Mouse (Mus musculus) megakaryocyte, embryonic 14.5 days (primary cell): ENCODE measurements at regions not wholly inside any gene's neighbourhood (a gene's known extent, or its start where the extent isn't known, plus 50 kb on each side); places are given as distances from the start of the nearest gene placed in this dataset.

ENCODE experiments used
- FLI1 ChIP-seq: IDR thresholded peaks from 2 replicates; pipeline ENCODE4 v1.6.1; 2012; ENCODE audit warnings: low read length, inconsistent platforms, mixed read lengths
- GATA1 ChIP-seq: IDR thresholded peaks from 3 replicates; pipeline ENCODE4 v1.6.1; 2012; ENCODE audit warnings: mixed read lengths, low read length, inconsistent platforms, borderline replicate concordance

GRCm38 (mm10) chr16:5759021-5759420 is 126.1 kb upstream of the Rbfox1 start:
- no peak for TF ChIP-seq GATA1
- no peak for TF ChIP-seq FLI1
